ENCODE assay signal across 8 mouse cellular contexts in the genomic region with DNA sequence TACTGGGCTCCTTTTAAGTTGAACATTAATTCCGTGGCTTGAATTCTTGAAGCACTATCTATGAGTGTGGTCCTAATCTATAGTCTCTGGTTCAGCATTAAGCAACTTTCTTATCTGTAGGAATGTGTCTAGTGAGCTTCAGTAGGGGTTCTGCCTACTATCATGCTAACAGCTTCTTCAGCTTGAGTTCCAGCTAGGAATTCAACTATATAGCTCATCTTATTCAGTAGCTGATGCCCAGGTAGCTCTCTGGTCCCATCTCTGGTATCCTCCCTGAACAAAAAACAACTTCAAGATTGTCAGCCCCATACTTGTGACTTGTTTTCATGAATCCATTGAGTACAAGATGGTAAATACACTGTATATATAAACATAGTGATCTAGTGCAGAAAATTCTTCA. TPM values are rescaled to one million over a fixed set of nuclear protein-coding genes. Genes with fewer than 3 reads are reported as not detected.
DNase-seq lines count a peak whose midpoint lies in the region; ATAC-seq lines count a peak whose summit lies in the region.

A gene (plus strand): TSS at position 301 of the 400 bp plus-strand sequence.

- H3K27me3 ChIP-seq in heart, embryonic 12.5 days (replicated peaks), result no peaks in the 10 kb centered on the region
- H3K27me3 ChIP-seq in forebrain, embryonic 16.5 days (replicated peaks; ENCODE audit: control insufficient read depth, insufficient read depth, low read length), result no peaks in the 10 kb centered on the region
- no peaks in the 10 kb centered on the region for H3K27me3 ChIP-seq in limb, embryonic 10.5 days (ENCODE audit: low read depth, poor library complexity, severe bottlenecking)

- WGBS in heart, embryonic 12.5 days, result 26% methylated on average over 1 of the region's 1 CpGs
- 68% methylated on average over 1 of the region's 1 CpGs for WGBS in forebrain, embryonic 16.5 days
- WGBS in limb, embryonic 10.5 days, result 59% methylated on average over 1 of the region's 1 CpGs

- H3K4me3 ChIP-seq in heart, embryonic 12.5 days, result no peak within 1 kb of the TSS
- H3K4me3 ChIP-seq in forebrain, embryonic 16.5 days (replicated peaks; ENCODE audit: low read length), result no peak within 1 kb of the TSS
- H3K4me3 ChIP-seq in limb, embryonic 10.5 days, result no peak within 1 kb of the TSS

- no peak within 1 kb of the TSS for H3K27ac ChIP-seq in heart, embryonic 12.5 days (ENCODE audit: poor library complexity, severe bottlenecking)
- H3K27ac ChIP-seq in forebrain, embryonic 16.5 days (ENCODE audit: low read length), result no peak within 1 kb of the TSS
- H3K27ac ChIP-seq in limb, embryonic 10.5 days, result no peak within 1 kb of the TSS

- H3K9ac ChIP-seq in heart, embryonic 12.5 days, result no peak within 1 kb of the TSS
- H3K9ac ChIP-seq in forebrain, embryonic 16.5 days (replicated peaks; ENCODE audit: low read depth, low read length), result no peak within 1 kb of the TSS

- ATAC-seq in heart, embryonic 12.5 days (ENCODE audit: insufficient number of reproducible peaks, low FRiP score), result no peak
- ATAC-seq in forebrain, embryonic 16.5 days, result no peak

- H3K4me1 ChIP-seq in heart, embryonic 12.5 days (replicated peaks), result 0 out of 2 replicates have a peak, but pooled peaks cover 2% of the 10 kb centered on the region
- H3K4me1 ChIP-seq in forebrain, embryonic 16.5 days (replicated peaks; ENCODE audit: control insufficient read depth, insufficient read depth, low read length), result peaks cover 2% of the 10 kb centered on the region
- peaks cover 6% of the 10 kb centered on the region for H3K4me1 ChIP-seq in limb, embryonic 10.5 days

- DNase-seq in heart, adult 11 months, result no peak
- no peak for DNase-seq in adrenal gland, adult 8-10 months
- DNase-seq in limb, embryonic 10.5 days (ENCODE audit: low spot score), result no peak
- DNase-seq in embryo, embryonic 9.5 days (ENCODE audit: extremely low spot score), result no peak
- no peak for DNase-seq in urinary bladder, postnatal 14 days (ENCODE audit: low spot score)
- no peak for DNase-seq in cerebellum, adult 8-10 months

- no peaks in the 10 kb centered on the region for H3K36me3 ChIP-seq in heart, embryonic 12.5 days
- no peaks in the 10 kb centered on the region for H3K36me3 ChIP-seq in forebrain, embryonic 16.5 days (ENCODE audit: control insufficient read depth, insufficient read depth)
- no peaks in the 10 kb centered on the region for H3K36me3 ChIP-seq in limb, embryonic 10.5 days

- 0 out of 2 replicates have a peak, but pooled peaks cover 6% of the 10 kb centered on the region for H3K9me3 ChIP-seq in heart, embryonic 12.5 days (replicated peaks)
- H3K9me3 ChIP-seq in forebrain, embryonic 16.5 days (ENCODE audit: control insufficient read depth, low read length), result 0 out of 2 replicates have a peak, but pooled peaks cover 2% of the 10 kb centered on the region
- H3K9me3 ChIP-seq in limb, embryonic 10.5 days (replicated peaks), result no peaks in the 10 kb centered on the region; the same call in 1 of the 2 replicates

- no peak within 1 kb of the TSS for H3K4me2 ChIP-seq in heart, embryonic 12.5 days
- H3K4me2 ChIP-seq in forebrain, embryonic 16.5 days (ENCODE audit: low read length), result no peak within 1 kb of the TSS

RNA-seq across cellular contexts. Expression of the gene that starts here (rescaled TPM):
- polyA plus RNA-seq in heart, embryonic 12.5 days (2016; fragmentation: Nextera tagmentation; extraction: Ambion mirVana), result 63.0 and 64.3 TPM in 2 replicates
- 10 to 100 TPM; 77.2 to 92.4 (median 89.0) TPM for total RNA-seq in adrenal gland, adult 8-10 months (2022)
- 349 and 529 TPM in 2 replicates for polyA plus RNA-seq in forebrain, embryonic 16.5 days (2015; fragmentation: Nextera tagmentation; extraction: Ambion mirVana)
- 75.0 and 87.0 TPM in 2 replicates for polyA plus RNA-seq in limb, embryonic 10.5 days (2016; fragmentation: Nextera tagmentation; extraction: Ambion mirVana)
